ENCODE assay signal across 8 mouse cellular contexts in the genomic region with DNA sequence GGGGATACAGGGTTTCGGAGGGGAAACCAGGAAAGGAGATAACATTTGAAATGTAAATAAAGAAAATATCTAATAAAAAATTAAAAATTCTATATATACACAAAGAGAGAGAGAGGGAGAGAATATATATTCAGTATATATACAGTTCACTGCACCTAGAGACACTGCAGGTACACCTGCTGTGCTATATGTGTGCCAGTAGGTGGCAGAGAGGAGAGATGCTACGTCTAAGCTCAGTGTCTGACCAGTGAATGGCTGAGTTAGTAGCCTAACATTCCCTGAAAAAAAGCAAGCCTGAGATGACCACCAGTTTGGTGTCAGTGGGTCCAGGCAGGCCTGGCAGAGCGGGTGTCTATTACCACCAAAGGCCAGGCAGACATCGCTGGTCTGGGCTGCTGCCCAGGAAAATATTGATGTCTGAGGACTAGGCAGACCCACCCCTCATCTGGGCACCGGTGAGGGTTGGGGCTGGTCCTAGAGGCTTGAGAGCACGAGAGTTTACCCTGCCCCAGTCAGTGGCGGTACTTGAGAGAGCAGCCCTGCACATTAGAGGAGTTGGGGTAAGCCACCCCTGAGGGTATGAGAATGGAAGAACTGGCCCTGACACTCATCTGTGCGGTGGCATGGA. TPM values are rescaled to one million over a fixed set of nuclear protein-coding genes. Genes with fewer than 3 reads are reported as not detected.
DNase-seq lines count a peak whose midpoint lies in the region; ATAC-seq lines count a peak whose summit lies in the region.

No protein-coding gene starts in this region.

- H3K4me2 ChIP-seq in intestine, embryonic 14.5 days (ENCODE audit: low read length): no peak overlapping the region
- H3K4me2 ChIP-seq in neural tube, embryonic 12.5 days (replicated peaks): no peak overlapping the region

- no peak overlapping the region for H3K4me3 ChIP-seq in intestine, embryonic 14.5 days (ENCODE audit: low read depth, low read length)
- H3K4me3 ChIP-seq in neural tube, embryonic 12.5 days: no peak overlapping the region

- H3K4me1 ChIP-seq in intestine, embryonic 14.5 days (replicated peaks; ENCODE audit: control insufficient read depth, insufficient read depth, low read length): no peaks in the 10 kb centered on the region
- no peaks in the 10 kb centered on the region for H3K4me1 ChIP-seq in neural tube, embryonic 12.5 days

- no peaks in the 10 kb centered on the region for H3K36me3 ChIP-seq in intestine, embryonic 14.5 days (ENCODE audit: control insufficient read depth, insufficient read depth, low read length)
- no peaks in the 10 kb centered on the region for H3K36me3 ChIP-seq in neural tube, embryonic 12.5 days

- H3K9ac ChIP-seq in intestine, embryonic 14.5 days (ENCODE audit: low read length): no peak overlapping the region
- H3K9ac ChIP-seq in neural tube, embryonic 12.5 days: no peak overlapping the region

- no peaks in the 10 kb centered on the region for H3K27me3 ChIP-seq in intestine, embryonic 14.5 days (replicated peaks; ENCODE audit: control insufficient read depth, insufficient read depth, low read length)
- no peaks in the 10 kb centered on the region for H3K27me3 ChIP-seq in neural tube, embryonic 12.5 days (replicated peaks)

- WGBS in intestine, embryonic 14.5 days: 62% methylated on average over 8 of the region's 8 CpGs
- WGBS in neural tube, embryonic 12.5 days: 71% methylated on average over 8 of the region's 8 CpGs

- DNase-seq in adrenal gland, adult 2 months: peak; percentile 20
- no peak for DNase-seq in adrenal gland, adult 8-10 months
- DNase-seq in lung, postnatal 36 days: peak; percentile 18
- DNase-seq in lung, postnatal 14 days: no peak
- no peak for DNase-seq in intestine, embryonic 14.5 days (ENCODE audit: low spot score)
- no peak for DNase-seq in cerebellum, adult 11 months
- no peak for DNase-seq in right cerebral cortex, adult 18-20 months

- H3K27ac ChIP-seq in intestine, embryonic 14.5 days (ENCODE audit: low read depth): no peak overlapping the region
- no peak overlapping the region for H3K27ac ChIP-seq in neural tube, embryonic 12.5 days

- no peaks in the 10 kb centered on the region for H3K9me3 ChIP-seq in intestine, embryonic 14.5 days (ENCODE audit: control insufficient read depth, low read length)
- H3K9me3 ChIP-seq in neural tube, embryonic 12.5 days: no peaks in the 10 kb centered on the region

- 0 out of 2 replicates have a peak, but pooled peaks have one; percentile 40 for ATAC-seq in intestine, embryonic 14.5 days (replicated peaks; ENCODE audit: low FRiP score, low TSS enrichment, low read depth)
- ATAC-seq in neural tube, embryonic 12.5 days (ENCODE audit: low FRiP score, low read depth): peak; percentile 65; the same call in 1 of the 2 replicates

RNA-seq across cellular contexts. Expression of a gene that starts 18.1 kb away (rescaled TPM):
- total RNA-seq in adrenal gland, adult 2 months (2021): 1 to 10 TPM; 1.0 to 2.2 TPM
- polyA plus RNA-seq in adrenal gland, adult 2 months (2012; rRNA removed): 0.09 TPM in 1 of 2 replicates, not detected in the other
- 10 to 100 TPM in 1 of 4 experiments, 1 to 10 TPM in 1, under 1 TPM in 2; 0.41 to 11.4 (median 2.7) TPM for total RNA-seq in adrenal gland, adult 8-10 months (2022)
- 0.47 TPM in 1 of 2 replicates, not detected in the other for polyA plus RNA-seq in intestine, embryonic 14.5 days (2014; fragmentation: Nextera tagmentation; extraction: Ambion mirVana)
- polyA plus RNA-seq in neural tube, embryonic 12.5 days (2016; fragmentation: Nextera tagmentation; extraction: Ambion mirVana): not detected in 2 replicates

Comparison
In these comparisons a context has a peak if more than half of its experiments do, and no peak if none do; other contexts are left out.
1. DNase-seq: peak in adrenal gland, adult 2 months (single experiment) and lung, postnatal 36 days (single experiment); none in adrenal gland, adult 8-10 months (single experiment), lung, postnatal 14 days (single experiment), intestine, embryonic 14.5 days (single experiment), cerebellum, adult 11 months (single experiment) and right cerebral cortex, adult 18-20 months (single experiment).